Mouse (Mus musculus): Measurements from ENCODE around the gene Rnf114.

- no peak for TF ChIP-seq CTCF (IDR thresholded peaks at IDR 0.05; ENCODE audit: low read depth)
- TF ChIP-seq EP300 (IDR thresholded peaks at IDR 0.05; ENCODE audit: low read depth) = no peak
These were observed 52.0 kb downstream of the Rnf114 start for GRCm38 (mm10) chr2:167544456-167544855.
